Mouse (Mus musculus): ENCODE measurements around the gene Gpd1.
A peak's percentile ranks its signal among the peaks of the same experiment; 100 is the strongest.
"Not testable (repeated sequence)": the region's sequence is repeated elsewhere in the genome, so short reads cannot be mapped to it uniquely, and the experiment has no call there.

Gene Gpd1

GRCm38 (mm10) chr15:99771601-99772276 is 54.4 kb downstream of the Gpd1 start:
- no peak for DNase-seq (ENCODE audit: low read depth, low spot score)

- peak; percentile 95 for DNase-seq (ENCODE audit: low read depth, low spot score)
Measured at GRCm38 (mm10) chr15:99772277-99772880, 55.1 kb downstream of the Gpd1 start.

- DNase-seq (ENCODE audit: low read depth, low spot score) = not testable (repeated sequence)
Measured at GRCm38 (mm10) chr15:99772881-99772924, 55.4 kb downstream of the Gpd1 start, which contains the start of gene Cers5. Cers5 (minus strand) TSS chr15:99772885.

GRCm38 (mm10) chr15:99772925-99773324 is 55.6 kb downstream of the Gpd1 start:
- no peak for DNase-seq (ENCODE audit: low read depth, low spot score)

All from WW6 (cell line).